Mouse (Mus musculus) embryonic fibroblast, embryonic 13.5 days (primary cell): ENCODE data around the gene Alcam.

Experiments
- CTCF ChIP-seq: IDR thresholded peaks from 2 replicates; pipeline ENCODE4 v1.5.1; 2011; ENCODE audit warnings: mild to moderate bottlenecking, control low read depth, low read length, moderate library complexity, borderline replicate concordance; ENCODE audit not compliant: insufficient read depth
- POLR2A ChIP-seq: IDR thresholded peaks from 2 replicates; pipeline ENCODE4 v1.6.1; 2011; ENCODE audit warnings: low read depth, mild to moderate bottlenecking, control low read depth, low read length, moderate library complexity

DNA sequence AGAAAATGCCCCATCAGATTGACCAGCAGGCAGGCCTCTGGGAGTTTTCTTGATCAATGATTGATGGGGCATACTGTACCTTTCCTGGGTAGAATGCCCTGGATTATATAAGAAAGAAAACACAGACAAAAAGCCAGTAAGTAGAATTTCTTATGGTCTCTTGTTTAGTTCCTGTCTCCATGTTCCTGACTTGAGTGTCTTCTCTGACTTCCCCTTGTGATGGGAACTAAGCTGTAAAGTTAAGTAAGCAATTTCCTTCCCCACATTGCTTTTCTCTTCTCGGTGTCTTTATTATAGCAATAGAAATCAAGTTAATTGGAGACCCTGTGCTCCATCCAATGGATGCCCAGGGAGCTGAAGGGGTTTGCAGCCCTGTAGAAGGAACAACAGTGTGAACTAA lies 36.7 kb upstream of the Alcam start:
- TF ChIP-seq CTCF (no peak), POLR2A (no peak)
